Mouse (Mus musculus): ENCODE measurements at regions not wholly inside any gene's neighbourhood (a gene's known extent, or its start where the extent isn't known, plus 50 kb on each side); places are given as distances from the start of the nearest gene placed in this dataset.

GRCm38 (mm10) chr12:32757441-32758119 lies 61.8 kb upstream of the Nampt start:
- DNase-seq = no peak

GRCm38 (mm10) chr12:32758150-32758549 lies 61.2 kb upstream of the Nampt start:
- DNase-seq = no peak

GRCm38 (mm10) chr12:32760627-32761026 lies 58.7 kb upstream of the Nampt start:
- DNase-seq = no peak

- no peak for DNase-seq
These were observed 58.3 kb upstream of the Nampt start for GRCm38 (mm10) chr12:32761055-32761454.

- DNase-seq = no peak
These were observed 55.1 kb upstream of the Nampt start for GRCm38 (mm10) chr12:32764271-32764670.

- no peak for DNase-seq
These were observed 54.6 kb upstream of the Nampt start for GRCm38 (mm10) chr12:32764747-32765146.

GRCm38 (mm10) chr12:32765861-32766260 lies 53.5 kb upstream of the Nampt start:
- DNase-seq = no peak

GRCm38 (mm10) chr12:32766575-32766974 lies 52.8 kb upstream of the Nampt start:
- no peak for DNase-seq

- no peak for DNase-seq
These were observed 51.9 kb upstream of the Nampt start for GRCm38 (mm10) chr12:32767206-32768081.

GRCm38 (mm10) chr12:32768082-32768743 lies 51.1 kb upstream of the Nampt start:
- no peak for DNase-seq

- no peak for DNase-seq
These were observed 50.4 kb upstream of the Nampt start for GRCm38 (mm10) chr12:32768744-32769535.

All from thymus, postnatal 14 days (tissue).